Mouse (Mus musculus): ENCODE measurements around the gene Pomgnt2.

Pomgnt2 gene

GRCm38 (mm10) chr9:121964941-121965340 is 32.0 kb downstream of the Pomgnt2 start:
- DNase-seq = no peak

DNA sequence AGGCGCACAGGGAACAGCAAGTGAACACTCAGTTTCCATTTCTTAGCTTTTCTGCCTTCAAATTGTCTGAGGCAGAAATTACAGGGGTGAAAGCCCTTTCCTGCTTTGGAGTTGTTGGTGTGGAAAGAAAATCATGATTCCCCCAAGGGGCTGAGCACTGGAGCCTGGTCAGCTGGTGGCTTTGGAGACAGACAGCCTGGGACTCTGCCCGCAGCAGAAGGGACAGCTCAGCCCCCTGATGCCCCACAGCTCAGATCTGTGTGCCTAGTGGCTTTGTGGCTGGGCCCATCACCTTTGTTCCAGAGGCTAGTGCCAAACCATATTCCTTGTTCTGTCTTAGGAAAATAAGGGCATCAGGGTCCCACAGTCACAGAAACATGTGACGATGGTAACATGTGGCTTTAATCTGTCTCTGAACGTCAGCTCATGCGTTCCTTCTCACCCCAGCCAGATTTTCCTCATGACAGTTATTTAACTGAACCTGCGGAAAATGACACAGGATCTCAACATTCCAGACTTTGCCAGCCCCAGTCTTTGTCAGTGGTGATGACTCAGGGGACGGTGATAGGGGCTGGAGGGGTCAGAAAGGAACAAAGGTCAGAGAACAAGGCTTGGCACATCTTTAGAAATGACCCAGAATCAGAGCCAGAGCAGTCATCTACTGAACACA is 36.8 kb downstream of the Pomgnt2 start:
- DNase-seq = no peak

- no peak for DNase-seq
Observed at GRCm38 (mm10) chr9:121952596-121952995, 44.3 kb downstream of the Pomgnt2 start.

GRCm38 (mm10) chr9:121951114-121951423 is 45.8 kb downstream of the Pomgnt2 start:
- no peak for DNase-seq

DNA sequence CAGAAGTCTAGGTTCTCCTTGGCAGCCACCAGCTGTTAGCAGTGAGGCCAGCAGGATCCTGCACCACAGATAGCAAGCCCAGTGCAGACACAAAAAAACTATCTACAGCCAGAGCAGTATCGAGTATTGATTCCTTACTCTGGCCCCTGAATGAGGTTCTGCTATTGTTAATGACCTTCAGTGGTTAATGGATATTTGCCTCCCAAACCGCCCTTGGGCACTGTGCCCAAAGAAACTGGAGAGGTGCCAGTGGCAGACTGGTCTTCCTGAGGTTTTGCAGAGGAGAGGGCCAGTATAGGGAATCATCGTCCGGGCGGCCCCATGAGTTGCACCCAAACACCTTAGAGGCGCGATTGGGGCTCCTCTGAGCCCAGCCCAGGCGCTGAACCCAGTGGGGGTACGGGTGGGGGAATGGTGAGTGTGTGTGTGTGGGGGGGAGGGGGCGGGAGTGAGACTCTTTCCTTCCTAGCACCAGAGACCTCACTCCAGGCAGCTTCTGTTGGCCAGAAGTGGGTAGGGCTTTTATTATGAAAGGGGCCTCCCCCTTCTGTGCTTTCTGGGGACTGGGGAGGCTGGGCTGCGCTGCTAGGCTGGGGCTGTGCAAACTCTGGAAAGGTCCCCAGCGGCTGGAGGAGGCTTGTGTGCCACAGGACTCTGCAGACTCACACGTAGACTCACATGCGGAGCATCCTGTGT is 46.3 kb downstream of the Pomgnt2 start, which contains the start of gene Fam198a:
Gene Fam198a, plus strand, starts transcription at position 571 of the 696 bp plus-strand sequence.
- peak; percentile 55 for DNase-seq

GRCm38 (mm10) chr9:121948431-121948830 is 48.5 kb downstream of the Pomgnt2 start:
- DNase-seq = no peak

DNA sequence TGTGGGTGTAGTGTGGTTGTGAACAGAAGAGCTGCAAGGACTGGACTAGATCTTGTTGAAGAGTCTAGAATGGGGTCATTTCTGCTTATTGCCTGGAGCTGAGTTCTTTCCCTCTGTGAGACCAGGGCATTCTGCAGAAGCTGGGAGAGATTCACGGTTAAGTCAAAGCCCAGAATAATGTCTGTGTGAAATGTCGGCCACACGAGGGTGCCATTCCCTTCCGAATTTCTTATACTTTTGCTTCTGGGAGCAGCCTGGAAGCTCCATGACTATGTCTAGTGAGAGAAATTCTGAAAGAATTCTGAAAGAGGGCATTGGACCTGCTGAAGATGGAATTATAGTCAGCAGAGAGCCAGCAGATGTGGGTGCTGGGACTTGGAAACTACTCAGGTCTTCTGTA is 49.1 kb downstream of the Pomgnt2 start:
- DNase-seq = peak; percentile 70

DNA sequence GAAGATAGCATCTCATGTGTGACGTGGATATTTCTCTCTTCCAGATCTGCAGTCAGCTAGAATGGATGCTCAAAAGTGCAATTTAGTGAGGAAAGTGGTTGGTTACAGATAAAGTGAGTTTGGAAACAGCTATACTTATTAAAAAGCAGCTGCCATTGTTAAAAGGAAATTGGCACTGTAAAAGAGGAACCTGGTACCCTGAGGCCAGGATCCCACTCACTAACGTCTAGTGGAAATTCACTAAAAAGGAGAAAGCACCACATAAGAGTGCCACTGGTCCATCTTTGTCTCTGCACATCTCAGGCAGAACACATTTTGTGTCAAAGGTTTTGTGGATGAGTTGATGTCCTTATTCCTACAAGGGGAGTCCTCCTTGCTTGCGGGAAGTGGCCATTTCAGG is 53.3 kb downstream of the Pomgnt2 start:
- DNase-seq = no peak

- no peak for DNase-seq
Observed at GRCm38 (mm10) chr9:121943005-121943404, 53.9 kb downstream of the Pomgnt2 start.

GRCm38 (mm10) chr9:121937944-121938355 is 59.0 kb downstream of the Pomgnt2 start:
- DNase-seq = no peak

DNA sequence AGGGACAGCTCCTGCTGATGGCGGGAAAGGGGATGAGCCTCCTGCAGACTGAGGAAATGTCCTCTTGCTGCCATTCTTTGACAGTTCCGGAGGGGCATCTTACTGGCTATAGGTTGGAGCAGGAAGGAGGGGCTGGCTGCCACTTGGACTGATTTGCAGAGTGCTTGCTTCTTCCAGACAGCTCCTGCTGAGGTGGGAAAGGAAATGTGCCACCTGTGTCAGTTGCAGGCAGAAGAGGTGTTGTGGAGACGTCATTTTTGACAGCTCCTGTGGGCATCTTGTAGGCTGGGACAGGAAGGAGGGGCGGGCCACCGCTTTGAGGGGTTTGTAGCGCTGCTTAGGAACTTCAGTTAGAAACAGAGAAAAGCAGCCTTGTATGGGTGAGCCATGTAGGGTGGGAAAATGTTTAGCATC is 59.5 kb downstream of the Pomgnt2 start:
- DNase-seq = no peak

DNA sequence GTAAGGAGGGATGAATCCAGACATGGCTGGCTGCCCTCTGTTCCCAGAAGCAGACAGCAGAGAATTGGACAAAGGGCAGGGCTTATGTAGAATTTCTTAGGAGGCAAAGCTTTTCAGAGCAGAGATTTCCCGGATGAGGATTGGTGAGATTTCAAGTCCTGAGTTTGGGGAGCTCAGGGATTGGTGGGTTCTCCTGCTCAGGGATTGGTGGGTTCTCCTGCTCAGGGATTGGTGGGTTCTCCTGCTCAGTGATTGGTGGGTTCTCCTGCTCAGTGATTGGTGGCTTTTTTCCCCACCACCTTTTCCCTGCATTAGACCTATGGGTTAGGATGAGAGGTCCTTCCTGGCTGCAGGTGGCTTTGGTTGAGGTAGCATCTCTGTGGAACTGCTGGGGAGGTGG is 60.0 kb downstream of the Pomgnt2 start:
- DNase-seq = no peak

GRCm38 (mm10) chr9:121934856-121935255 is 62.1 kb downstream of the Pomgnt2 start:
- no peak for DNase-seq
